Mouse (Mus musculus) kidney, adult 2 months (tissue): Measurements from ENCODE around the gene Polr2m. TPM values are rescaled to one million over a fixed set of nuclear protein-coding genes. Genes with fewer than 3 reads are reported as not detected.

Experiments
- DNase-seq: peaks from one replicate; pipeline ENCODE4 v3.0.0; 2021
- H3K27ac ChIP-seq: fragments of 200-500 bp; 2 replicates; pipeline ENCODE4 v1.5.1; 2012; ENCODE audit warnings: low read depth, low read length, control low read depth, inconsistent platforms; ENCODE audit not compliant: insufficient read depth
- H3K27me3 ChIP-seq: fragments of 200-500 bp; replicated peaks from 2 replicates; pipeline ENCODE4 v1.6.1; 2012; ENCODE audit warnings: mild to moderate bottlenecking, moderate library complexity, low read length, inconsistent platforms; ENCODE audit not compliant: control insufficient read depth, insufficient read depth
- H3K36me3 ChIP-seq: fragments of 200-500 bp; 2 replicates; pipeline ENCODE4 v1.6.1; 2012; ENCODE audit warnings: mild to moderate bottlenecking, moderate library complexity, low read length, inconsistent platforms; ENCODE audit not compliant: control insufficient read depth, insufficient read depth
- H3K4me1 ChIP-seq: fragments of 200-500 bp; 2 replicates; pipeline ENCODE4 v1.6.1; 2011; ENCODE audit warnings: low read length; ENCODE audit not compliant: control insufficient read depth, insufficient read depth
- H3K4me3 ChIP-seq: fragments of 200-500 bp; 2 replicates; pipeline ENCODE4 v1.5.1; 2011; ENCODE audit warnings: mild to moderate bottlenecking, low read depth, low read length, control low read depth; ENCODE audit not compliant: insufficient read depth
- CTCF ChIP-seq: fragments of 200-500 bp; conservative IDR thresholded peaks from 2 replicates; pipeline ENCODE4 v1.5.1; 2011; ENCODE audit warnings: low read depth, mild to moderate bottlenecking, control low read depth, low read length, moderate library complexity, mixed read lengths; ENCODE audit not compliant: insufficient read depth, insufficient read length
- POLR2A ChIP-seq: fragments of 200-500 bp; IDR thresholded peaks from one replicate; pipeline ENCODE4 v1.6.1; 2011; ENCODE audit warnings: low read depth, low read length, control low read depth
- WGBS: fragments of 180-500 bp; shearing (Covaris S2); methylation state at CpG from one replicate; pipeline ENCODE4 v1.1.7; 2018; 5-methylcytosine and 5-hydroxymethylcytosine counted together
- polyA plus RNA-seq: library from polyadenylated mRNA; depleted of rRNA; stranded (reverse); fragments of >200 nt; gene quantifications from 2 replicates; pipeline ENCODE4 v1.2.3, GENCODE M21; 2012; rRNA removed

The Polr2m gene
- 260 and 520 TPM in 2 replicates for polyA plus RNA-seq

- TF ChIP-seq POLR2A (peak; percentile 59), CTCF (no peak)
- WGBS: under 1% methylated on average over 70 of the region's 70 CpGs
- H3K27me3 ChIP-seq: no peaks in the 10 kb centered on the region
- peaks cover 7% of the 10 kb centered on the region; the same call in 1 of the 2 replicates for H3K36me3 ChIP-seq
- peak within 1 kb of the TSS; percentile 95 for H3K4me3 ChIP-seq
- peaks cover 7% of the 10 kb centered on the region; the same call in 1 of the 2 replicates for H3K4me1 ChIP-seq
- DNase-seq: peak; percentile 97
- peak within 1 kb of the TSS; percentile 100 for H3K27ac ChIP-seq
Measured at GRCm38 (mm10) chr9:71485475-71486094, at the start of gene Polr2m. Gene Polr2m (minus strand): TSS chr9:71485935.

GRCm38 (mm10) chr9:71535036-71535435 is 49.3 kb upstream of the Polr2m start:
- Histone ChIP-seq H3K36me3 (no peaks in the 10 kb centered on the region), H3K27ac (no peak overlapping the region), H3K4me1 (no peaks in the 10 kb centered on the region), H3K27me3 (no peaks in the 10 kb centered on the region), H3K4me3 (no peak overlapping the region)
- WGBS: 95% methylated on average over 2 of the region's 2 CpGs
- no peak for TF ChIP-seq CTCF
- no peak for TF ChIP-seq POLR2A
- DNase-seq: no peak

GRCm38 (mm10) chr9:71529960-71530359 is 44.2 kb upstream of the Polr2m start:
- Histone ChIP-seq H3K4me1 (no peaks in the 10 kb centered on the region), H3K27me3 (no peaks in the 10 kb centered on the region), H3K36me3 (no peaks in the 10 kb centered on the region), H3K4me3 (no peak overlapping the region), H3K27ac (no peak overlapping the region)
- WGBS: 82% methylated on average over 2 of the region's 2 CpGs
- TF ChIP-seq POLR2A: no peak
- TF ChIP-seq CTCF: no peak
- no peak for DNase-seq

GRCm38 (mm10) chr9:71527438-71527837 is 41.7 kb upstream of the Polr2m start:
- DNase-seq: peak; percentile 20
- H3K36me3 ChIP-seq: no peaks in the 10 kb centered on the region
- H3K4me3 ChIP-seq: no peak overlapping the region

GRCm38 (mm10) chr9:71523901-71524300 is 38.2 kb upstream of the Polr2m start:
- Histone ChIP-seq H3K27me3 (no peaks in the 10 kb centered on the region), H3K27ac (no peak overlapping the region), H3K4me3 (no peak overlapping the region), H3K4me1 (no peaks in the 10 kb centered on the region), H3K36me3 (no peaks in the 10 kb centered on the region)
- WGBS: 82% methylated on average over 4 of the region's 4 CpGs
- DNase-seq: no peak
- no peak for TF ChIP-seq CTCF
- no peak for TF ChIP-seq POLR2A

More at GRCm38 (mm10) chr9:71527438-71527837, 41.7 kb upstream of the Polr2m start:
- 44% methylated on average over 9 of the region's 9 CpGs for WGBS
- H3K27me3 ChIP-seq: no peaks in the 10 kb centered on the region
- H3K4me1 ChIP-seq: no peaks in the 10 kb centered on the region
- TF ChIP-seq CTCF (no peak), POLR2A (no peak)
- H3K27ac ChIP-seq: no peak overlapping the region

GRCm38 (mm10) chr9:71519836-71520235 is 34.1 kb upstream of the Polr2m start:
- Histone ChIP-seq H3K27me3 (no peaks in the 10 kb centered on the region), H3K4me3 (no peak overlapping the region), H3K4me1 (no peaks in the 10 kb centered on the region), H3K36me3 (no peaks in the 10 kb centered on the region), H3K27ac (no peak overlapping the region)
- TF ChIP-seq POLR2A: no peak
- TF ChIP-seq CTCF: 0 out of 2 replicates have a peak, but pooled peaks have one; percentile 6
- 41% methylated on average over 3 of the region's 3 CpGs for WGBS
- peak; percentile 16 for DNase-seq

GRCm38 (mm10) chr9:71517487-71517886 is 31.8 kb upstream of the Polr2m start:
- 97% methylated on average over 4 of the region's 4 CpGs for WGBS
- no peak for TF ChIP-seq POLR2A
- TF ChIP-seq CTCF: no peak
- Histone ChIP-seq H3K36me3 (no peaks in the 10 kb centered on the region), H3K4me1 (no peaks in the 10 kb centered on the region), H3K27ac (no peak overlapping the region), H3K27me3 (no peaks in the 10 kb centered on the region), H3K4me3 (no peak overlapping the region)
- DNase-seq: no peak
